Comparison of ENCODE assay signal across 8 mouse cellular contexts in genomic region chr17:46673850-46674529, GRCm38 (mm10). TPM values are rescaled to one million over a fixed set of nuclear protein-coding genes. Genes with fewer than 3 reads are reported as not detected.
DNase-seq lines count a peak whose midpoint lies in the region; ATAC-seq and TF ChIP-seq lines count a peak whose summit lies in the region.

Gene Rrp36, minus strand, starts transcription at chr17:46674352.

- DNase-seq in brain, embryonic 14.5 days (ENCODE audit: low read depth), result peak; percentile 97
- peak; percentile 94 for DNase-seq in liver, adult 2 months (ENCODE audit: extremely low read depth, low read depth, low spot score)
- DNase-seq in splenic B cell, adult 2 months (ENCODE audit: low read depth, low spot score), result peak; percentile 92

- peaks cover 57% of the 10 kb centered on the region for H3K4me1 ChIP-seq in erythroblast, embryonic 14.5 days (ENCODE audit: control insufficient read depth)
- H3K4me1 ChIP-seq in heart, embryonic 11.5 days (ENCODE audit: control insufficient read depth, insufficient read depth, low read length), result peaks cover 25% of the 10 kb centered on the region
- peaks cover 34% of the 10 kb centered on the region for H3K4me1 ChIP-seq in kidney, embryonic 16.5 days (ENCODE audit: insufficient read depth, low read length)
- peaks cover 11% of the 10 kb centered on the region for H3K4me1 ChIP-seq in liver, adult 2 months (ENCODE audit: control insufficient read depth, insufficient read depth, low read length)

- H3K79me2 ChIP-seq in C2C12 (ENCODE audit: control insufficient read depth, insufficient read depth) (peaks cover 55% of the 10 kb centered on the region), myocyte (ENCODE audit: control insufficient read depth, insufficient read depth) (peaks cover 30% of the 10 kb centered on the region)
- peaks cover 7% of the 10 kb centered on the region; the same call in 1 of the 2 replicates for H3K79me2 ChIP-seq in liver, adult 2 months (ENCODE audit: control insufficient read depth, insufficient read depth, low read length)

- peak; percentile 83 for ATAC-seq in heart, embryonic 11.5 days (replicated peaks; ENCODE audit: insufficient number of reproducible peaks, low FRiP score, low TSS enrichment)
- ATAC-seq in kidney, embryonic 16.5 days (ENCODE audit: low FRiP score, low TSS enrichment), result peak; percentile 94

- H3K27me3 ChIP-seq in C2C12 (ENCODE audit: control insufficient read depth, insufficient read depth, insufficient read length), result no peaks in the 10 kb centered on the region
- no peaks in the 10 kb centered on the region for H3K27me3 ChIP-seq in erythroblast, embryonic 14.5 days (ENCODE audit: control insufficient read depth)
- H3K27me3 ChIP-seq in heart, embryonic 11.5 days (ENCODE audit: control insufficient read depth, insufficient read depth, low read length), result no peaks in the 10 kb centered on the region
- H3K27me3 ChIP-seq in kidney, embryonic 16.5 days (ENCODE audit: insufficient read depth, low read length), result no peaks in the 10 kb centered on the region
- no peaks in the 10 kb centered on the region for H3K27me3 ChIP-seq in liver, adult 2 months (ENCODE audit: control insufficient read depth, insufficient read depth, low read length)
- H3K27me3 ChIP-seq in myocyte (ENCODE audit: control insufficient read depth, insufficient read depth, insufficient read length), result no peaks in the 10 kb centered on the region
- H3K27me3 ChIP-seq in splenic B cell, adult 2 months (ENCODE audit: control insufficient read depth, insufficient read depth, low read length, poor library complexity, severe bottlenecking), result no peaks in the 10 kb centered on the region

- peak within 1 kb of the TSS; percentile 75 for H3K4me3 ChIP-seq in C2C12 (ENCODE audit: insufficient read depth, poor library complexity, severe bottlenecking)
- H3K4me3 ChIP-seq in erythroblast, embryonic 14.5 days (replicated peaks), result peak within 1 kb of the TSS; percentile 94
- H3K4me3 ChIP-seq in heart, embryonic 11.5 days (ENCODE audit: low read depth, low read length), result peak within 1 kb of the TSS; percentile 68
- H3K4me3 ChIP-seq in kidney, embryonic 16.5 days (ENCODE audit: low read length), result peak within 1 kb of the TSS; percentile 83
- H3K4me3 ChIP-seq in liver, adult 2 months (ENCODE audit: insufficient read depth, low read depth, low read length), result peak within 1 kb of the TSS; percentile 70
- peak within 1 kb of the TSS; percentile 61 for H3K4me3 ChIP-seq in myocyte

- no peaks in the 10 kb centered on the region for H3K9me3 ChIP-seq in erythroblast, embryonic 14.5 days (ENCODE audit: control insufficient read depth, low read length)
- no peaks in the 10 kb centered on the region for H3K9me3 ChIP-seq in heart, embryonic 11.5 days (replicated peaks; ENCODE audit: control insufficient read depth, low read length)
- no peaks in the 10 kb centered on the region for H3K9me3 ChIP-seq in kidney, embryonic 16.5 days (ENCODE audit: low read length)

- H3K36me3 ChIP-seq in C2C12 (ENCODE audit: control insufficient read depth, insufficient read depth) (peaks cover 59% of the 10 kb centered on the region), myocyte (ENCODE audit: control insufficient read depth, insufficient read depth) (peaks cover 16% of the 10 kb centered on the region)
- peaks cover 73% of the 10 kb centered on the region for H3K36me3 ChIP-seq in erythroblast, embryonic 14.5 days (ENCODE audit: control insufficient read depth)
- peaks cover 32% of the 10 kb centered on the region for H3K36me3 ChIP-seq in heart, embryonic 11.5 days (ENCODE audit: control insufficient read depth, insufficient read depth, low read length)
- peaks cover 42% of the 10 kb centered on the region for H3K36me3 ChIP-seq in kidney, embryonic 16.5 days (ENCODE audit: insufficient read depth, low read length)
- peaks cover 13% of the 10 kb centered on the region for H3K36me3 ChIP-seq in liver, adult 2 months (ENCODE audit: control insufficient read depth, insufficient read depth, low read length)
- H3K36me3 ChIP-seq in splenic B cell, adult 2 months (ENCODE audit: control insufficient read depth, insufficient read depth, low read length, poor library complexity, severe bottlenecking), result peaks cover 10% of the 10 kb centered on the region

- H3ac ChIP-seq in C2C12 (ENCODE audit: control insufficient read depth, insufficient read length, low read depth) (peak within 1 kb of the TSS; percentile 92), myocyte (ENCODE audit: control insufficient read depth, insufficient read length) (peak within 1 kb of the TSS; percentile 54)

- H3K9ac ChIP-seq in heart, embryonic 11.5 days (ENCODE audit: low read depth, low read length), result peak within 1 kb of the TSS; percentile 79
- peak within 1 kb of the TSS; percentile 83 for H3K9ac ChIP-seq in kidney, embryonic 16.5 days (replicated peaks; ENCODE audit: low read length)
- peak within 1 kb of the TSS; percentile 76 for H3K9ac ChIP-seq in liver, adult 2 months (ENCODE audit: low read depth, low read length)

- peak within 1 kb of the TSS; percentile 85 for H3K4me2 ChIP-seq in heart, embryonic 11.5 days
- peak within 1 kb of the TSS; percentile 78 for H3K4me2 ChIP-seq in kidney, embryonic 16.5 days (replicated peaks; ENCODE audit: low read depth, low read length)
- H3K4me2 ChIP-seq in myocyte (ENCODE audit: low read depth), result peak within 1 kb of the TSS; percentile 92

- WGBS in heart, embryonic 11.5 days (ENCODE audit: insufficient replicate concordance), result 1% methylated on average over 43 of the region's 43 CpGs
- under 1% methylated on average over 43 of the region's 43 CpGs for WGBS in kidney, embryonic 16.5 days
- WGBS in liver, adult 2 months, result under 1% methylated on average over 43 of the region's 43 CpGs

- peaks cover 31% of the 10 kb centered on the region for H3K79me3 ChIP-seq in C2C12 (ENCODE audit: low read depth)

- TF ChIP-seq POLR2A in brain, embryonic 14.5 days (IDR thresholded peaks at IDR 0.05; ENCODE audit: borderline replicate concordance, extremely low read depth, insufficient read depth, insufficient read length, poor library complexity, severe bottlenecking), result peak; percentile 23; the same call in 1 of the 2 replicates
- peak; percentile 83 for TF ChIP-seq POLR2A in liver, adult 2 months (IDR thresholded peaks at IDR 0.05; ENCODE audit: extremely low read depth, insufficient read depth, low read length)
- peak; percentile 78 for TF ChIP-seq POLR2A in myocyte (IDR thresholded peaks at IDR 0.05; ENCODE audit: insufficient read length, low read depth)

- H3K27ac ChIP-seq in heart, embryonic 11.5 days (ENCODE audit: low read depth, low read length), result peak within 1 kb of the TSS; percentile 61
- H3K27ac ChIP-seq in kidney, embryonic 16.5 days (ENCODE audit: low read length), result peak within 1 kb of the TSS; percentile 79
- H3K27ac ChIP-seq in liver, adult 2 months (replicated peaks; ENCODE audit: insufficient read depth, low read depth, low read length), result peak within 1 kb of the TSS; percentile 87

- no peak for TF ChIP-seq CTCF in C2C12 (IDR thresholded peaks at IDR 0.05; ENCODE audit: control insufficient read depth, insufficient read depth, insufficient read length)
- no peak for TF ChIP-seq CTCF in brain, embryonic 14.5 days (IDR thresholded peaks at IDR 0.05; ENCODE audit: borderline replicate concordance, extremely low read depth, insufficient read depth, insufficient read length)
- TF ChIP-seq CTCF in liver, adult 2 months (IDR thresholded peaks at IDR 0.05; ENCODE audit: low read depth, low read length), result no peak

TF ChIP-seq in C2C12, 6 proteins besides CTCF, POLR2A, EP300 and RAD21:
- TF ChIP-seq MAX (IDR thresholded peaks at IDR 0.05), result peak; percentile 74
- TF ChIP-seq USF1 (IDR thresholded peaks at IDR 0.05; ENCODE audit: low read depth), result no peak
TF ChIP-seq in C2C12: peak in this region for 1.

TF ChIP-seq in myocyte, 11 proteins besides CTCF, POLR2A, EP300 and RAD21:
- TF ChIP-seq MYOD1 (IDR thresholded peaks at IDR 0.05; ENCODE audit: control insufficient read depth in 1 of 3, insufficient read length in 2 of 3, low read depth in 2 of 3), result no peak
- peak; percentile 100 for TF ChIP-seq POLR2AphosphoS2 (IDR thresholded peaks at IDR 0.05; ENCODE audit: insufficient read length, low read depth)
- TF ChIP-seq SRF (IDR thresholded peaks at IDR 0.05; ENCODE audit: control insufficient read depth, insufficient read length, low read depth), result peak; percentile 27

RNA-seq across cellular contexts. Expression of gene Rrp36, which starts in this region (rescaled TPM):
- polyA plus RNA-seq in C2C12 (2012; fragmentation: generic; extraction: Trizol), result 45.8 TPM
- polyA plus RNA-seq in brain, embryonic 14.5 days (2012; rRNA removed), result 36.7 and 37.2 TPM in 2 replicates
- polyA plus RNA-seq in erythroblast, embryonic 14.5 days (2012), result 2.0 and 2.6 TPM in 2 replicates
- 37.0 and 40.8 TPM in 2 replicates for polyA plus RNA-seq in heart, embryonic 11.5 days (2014; fragmentation: Nextera tagmentation; extraction: Ambion mirVana)
- 69.2 and 69.6 TPM in 2 replicates for polyA plus RNA-seq in kidney, embryonic 16.5 days (2015; fragmentation: Nextera tagmentation; extraction: Ambion mirVana)
- total RNA-seq in liver, adult 2 months (2014; rRNA removed), result 20.3 TPM in 2 replicates
- 31.6 and 33.5 TPM in 2 replicates for polyA plus RNA-seq in liver, adult 2 months (2012; rRNA removed)
- 45.8 TPM for polyA plus RNA-seq in myocyte (2012; fragmentation: generic; extraction: Trizol)

Comparison
In these comparisons a context has a peak if more than half of its experiments do, and no peak if none do; other contexts are left out.
1. Peak in every context shown above with its lines: DNase-seq, ATAC-seq, H3K4me3 ChIP-seq and H3K27ac ChIP-seq.
2. POLR2A ChIP-seq: peak in every context shown above with its lines; median percentile 83 in liver, adult 2 months; 78 in myocyte; 23 in brain, embryonic 14.5 days.